Mouse (Mus musculus) liver, embryonic 14.5 days (tissue): ENCODE results near the gene Ctnna2. TPM values are rescaled to one million over a fixed set of nuclear protein-coding genes. Genes with fewer than 3 reads are reported as not detected.

Experiments used
- ATAC-seq: fragments of 200-750 bp; cut with Nextera tagmentation; 2 replicates; pipeline ENCODE4 v1.8.0; 2017; ENCODE audit warnings: moderate number of reproducible peaks, mild to moderate bottlenecking, moderate library complexity; ENCODE audit not compliant: insufficient read depth
- DNase-seq, 3 experiments: peaks; one replicate each; pipeline ENCODE4 v3.0.0-alpha.2; 2012 to 2013; ENCODE audit warnings: low read depth in 3 of 3, low spot score in 3 of 3
- H3K27ac ChIP-seq: fragments of 300-500 bp; sonication (generic); 2 replicates; pipeline ENCODE4 v1.5.1; 2014; ENCODE audit warnings: moderate library complexity, mild to moderate bottlenecking, control low read depth, inconsistent platforms
- H3K27me3 ChIP-seq: fragments of 300-500 bp; sonication (generic); 2 replicates; pipeline ENCODE4 v1.6.1; 2014; ENCODE audit warnings: mild to moderate bottlenecking, low read length, moderate library complexity; ENCODE audit not compliant: control insufficient read depth, insufficient read depth
- H3K36me3 ChIP-seq: fragments of 300-500 bp; sonication (generic); replicated peaks from 2 replicates; pipeline ENCODE4 v1.6.1; 2014; ENCODE audit warnings: low read depth; ENCODE audit not compliant: control insufficient read depth, insufficient read depth
- H3K4me1 ChIP-seq, 2 experiments: fragments of 200-500 bp in 1 of 2; fragments of 300-500 bp in 1 of 2; sonication (generic) in 1 of 2; replicated peaks; 2 replicates each; pipeline ENCODE4 v1.6.1; 2012 to 2014; ENCODE audit warnings: antibody characterized with exemption in 1 of 2, inconsistent platforms in 1 of 2, low read length in 1 of 2; ENCODE audit not compliant: control insufficient read depth in 2 of 2, insufficient read depth in 2 of 2
- H3K4me2 ChIP-seq: fragments of 300-500 bp; sonication (generic); 2 replicates; pipeline ENCODE4 v1.6.1; 2014; ENCODE audit warnings: low read depth, mild to moderate bottlenecking, control low read depth, moderate library complexity
- H3K4me3 ChIP-seq, 2 experiments: fragments of 200-500 bp in 1 of 2; fragments of 300-500 bp in 1 of 2; sonication (generic) in 1 of 2; 2 replicates each; pipeline ENCODE4 v1.5.1; 2012 to 2014; ENCODE audit warnings: low read depth in 2 of 2, low read length in 2 of 2, mild to moderate bottlenecking in 2 of 2, control low read depth in 1 of 2, inconsistent platforms in 1 of 2, moderate library complexity in 1 of 2; ENCODE audit not compliant: insufficient read depth in 1 of 2
- H3K9ac ChIP-seq: fragments of 300-500 bp; sonication (generic); replicated peaks from 2 replicates; pipeline ENCODE4 v1.6.1; 2014; ENCODE audit warnings: mild to moderate bottlenecking, control low read depth, moderate library complexity
- H3K9me3 ChIP-seq: fragments of 300-500 bp; sonication (generic); 2 replicates; pipeline ENCODE4 v1.6.1; 2016; ENCODE audit warnings: low read length, mixed read lengths; ENCODE audit not compliant: control insufficient read depth
- CTCF ChIP-seq: IDR thresholded peaks from 2 replicates; pipeline ENCODE4 v1.5.1; 2016; ENCODE audit warnings: antibody characterized with exemption, low read depth, control low read depth
- EP300 ChIP-seq: IDR thresholded peaks from 2 replicates; pipeline ENCODE4 v1.6.1; 2016; ENCODE audit warnings: antibody characterized with exemption, low read depth
- WGBS: fragments of 180-500 bp; shearing (Covaris S2); extraction: QIAGEN DNeasy Blood & Tissue Kit; methylation state at CpG from one replicate; pipeline ENCODE4 v1.1.7; 2014; ENCODE audit not compliant: insufficient replicate concordance; 5-methylcytosine and 5-hydroxymethylcytosine counted together
- polyA plus RNA-seq, 2 experiments: library from polyadenylated mRNA; depleted of rRNA in 1 of 2; stranded (reverse) in 1 of 2; unstranded in 1 of 2; fragments of >200 nt; fragmentation: Nextera tagmentation in 1 of 2; extraction: Ambion mirVana in 1 of 2; gene quantifications; 2 replicates each; pipeline versions ENCODE4 v1.2.1 to v1.2.3; 2012 to 2014

The Ctnna2 gene
- polyA plus RNA-seq, 2 experiments: 0.08 to 0.14 TPM

GRCm38 (mm10) chr6:77413530-77413929, 566.0 kb downstream of the Ctnna2 start:
- no peaks in the 10 kb centered on the region for H3K27me3 ChIP-seq

GRCm38 (mm10) chr6:77408481-77408880, 571.0 kb downstream of the Ctnna2 start:
- no peak for ATAC-seq
- WGBS: 40% methylated on average over 5 of the region's 5 CpGs

More at GRCm38 (mm10) chr6:77413530-77413929, 566.0 kb downstream of the Ctnna2 start:
- no peaks in the 10 kb centered on the region for H3K4me1 ChIP-seq
- H3K27ac ChIP-seq: no peak overlapping the region
- H3K4me3 ChIP-seq: no peak overlapping the region
- no peaks in the 10 kb centered on the region for H3K36me3 ChIP-seq
- H3K9ac ChIP-seq: no peak overlapping the region
- DNase-seq (no peak), ATAC-seq (no peak)
- H3K9me3 ChIP-seq: no peaks in the 10 kb centered on the region
- WGBS: 46% methylated on average over 1 of the region's 1 CpGs
- TF ChIP-seq CTCF (no peak), EP300 (no peak)
- H3K4me2 ChIP-seq: no peak overlapping the region

GRCm38 (mm10) chr6:77400751-77401150, 578.7 kb downstream of the Ctnna2 start:
- TF ChIP-seq CTCF (no peak), EP300 (no peak)
- H3K4me2 ChIP-seq: no peak overlapping the region
- no peaks in the 10 kb centered on the region for H3K4me1 ChIP-seq
- no peak for ATAC-seq
- no peak for DNase-seq
- WGBS: 65% methylated on average over 6 of the region's 6 CpGs
- H3K27me3 ChIP-seq: no peaks in the 10 kb centered on the region
- H3K36me3 ChIP-seq: no peaks in the 10 kb centered on the region
- no peak overlapping the region for H3K27ac ChIP-seq
- no peak overlapping the region for H3K9ac ChIP-seq
- H3K4me3 ChIP-seq: no peak overlapping the region
- H3K9me3 ChIP-seq: no peaks in the 10 kb centered on the region

More at GRCm38 (mm10) chr6:77408481-77408880, 571.0 kb downstream of the Ctnna2 start:
- Histone ChIP-seq H3K9me3 (no peaks in the 10 kb centered on the region), H3K36me3 (no peaks in the 10 kb centered on the region), H3K9ac (no peak overlapping the region), H3K27ac (no peak overlapping the region), H3K4me1 (no peaks in the 10 kb centered on the region), H3K27me3 (no peaks in the 10 kb centered on the region), H3K4me2 (no peak overlapping the region), H3K4me3 (no peak overlapping the region)
- DNase-seq: no peak
- TF ChIP-seq CTCF (no peak), EP300 (no peak)

- no peak for ATAC-seq
- 48% methylated on average over 1 of the region's 1 CpGs for WGBS
- no peak overlapping the region for H3K4me2 ChIP-seq
- H3K4me1 ChIP-seq: no peaks in the 10 kb centered on the region
- TF ChIP-seq CTCF (no peak), EP300 (no peak)
- H3K36me3 ChIP-seq: no peaks in the 10 kb centered on the region
- H3K9ac ChIP-seq: no peak overlapping the region
- H3K4me3 ChIP-seq: no peak overlapping the region
- no peak overlapping the region for H3K27ac ChIP-seq
- H3K9me3 ChIP-seq: no peaks in the 10 kb centered on the region
- no peak for DNase-seq
- no peaks in the 10 kb centered on the region for H3K27me3 ChIP-seq
Observed at GRCm38 (mm10) chr6:77391663-77392062, 587.8 kb downstream of the Ctnna2 start.

- H3K9ac ChIP-seq: no peak overlapping the region
- H3K27ac ChIP-seq: no peak overlapping the region
- ATAC-seq (no peak), DNase-seq (no peak)
- H3K4me2 ChIP-seq: no peak overlapping the region
- H3K4me1 ChIP-seq: no peaks in the 10 kb centered on the region
- H3K27me3 ChIP-seq: no peaks in the 10 kb centered on the region
- no peaks in the 10 kb centered on the region for H3K9me3 ChIP-seq
- TF ChIP-seq EP300 (no peak), CTCF (no peak)
- H3K36me3 ChIP-seq: no peaks in the 10 kb centered on the region
- H3K4me3 ChIP-seq: no peak overlapping the region
Observed at GRCm38 (mm10) chr6:77381309-77381708, 598.2 kb downstream of the Ctnna2 start.

GRCm38 (mm10) chr6:77373132-77373531, 606.4 kb downstream of the Ctnna2 start:
- H3K27me3 ChIP-seq: no peaks in the 10 kb centered on the region
- H3K4me2 ChIP-seq: no peak overlapping the region
- WGBS: 54% methylated on average over 5 of the region's 5 CpGs
- H3K36me3 ChIP-seq: no peaks in the 10 kb centered on the region
- no peak overlapping the region for H3K4me3 ChIP-seq
- ATAC-seq (no peak), DNase-seq (no peak)
- H3K9me3 ChIP-seq: no peaks in the 10 kb centered on the region
- no peaks in the 10 kb centered on the region for H3K4me1 ChIP-seq
- H3K9ac ChIP-seq: no peak overlapping the region
- no peak overlapping the region for H3K27ac ChIP-seq
- TF ChIP-seq EP300: no peak
- no peak for TF ChIP-seq CTCF
